Mouse (Mus musculus) right cerebral cortex, adult 18-20 months (tissue): Measurements from ENCODE around the gene Umod.

Experiments used
- DNase-seq: peaks from one replicate; pipeline ENCODE4 v3.0.0; 2022; ENCODE audit warnings: mixed read lengths

Umod gene

GRCm38 (mm10) chr7:119479256-119479655 lies at the start of gene Umod:
Umod (minus strand) TSS chr7:119479282.
- DNase-seq: no peak

GRCm38 (mm10) chr7:119528617-119529016 lies 49.5 kb upstream of the Umod start:
- no peak for DNase-seq

- no peak for DNase-seq
Measured at GRCm38 (mm10) chr7:119527548-119527947, 48.5 kb upstream of the Umod start.

GRCm38 (mm10) chr7:119527135-119527534 lies 48.1 kb upstream of the Umod start:
- DNase-seq: no peak

DNA sequence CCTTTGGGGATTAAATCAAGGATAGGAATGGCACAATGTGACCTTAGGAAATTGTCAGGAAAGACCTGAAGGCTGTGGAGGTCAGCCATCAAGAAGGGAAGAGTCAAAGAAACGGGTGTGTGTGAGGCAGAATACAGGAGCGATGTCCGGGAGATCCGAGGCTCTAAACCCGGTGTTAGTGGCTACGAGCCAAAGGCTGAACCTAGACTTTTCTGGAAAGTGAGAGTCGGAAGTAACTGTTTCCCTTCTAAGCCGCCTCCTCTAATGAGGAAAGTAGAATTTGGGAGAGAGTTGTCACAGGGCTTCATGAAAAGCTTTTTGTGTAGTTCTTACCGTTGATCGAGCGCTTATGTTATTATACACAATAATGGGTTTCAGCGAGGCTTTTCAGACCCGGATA lies 47.4 kb upstream of the Umod start:
- no peak for DNase-seq

GRCm38 (mm10) chr7:119525881-119526281 lies 46.8 kb upstream of the Umod start:
- peak; percentile 8 for DNase-seq

DNA sequence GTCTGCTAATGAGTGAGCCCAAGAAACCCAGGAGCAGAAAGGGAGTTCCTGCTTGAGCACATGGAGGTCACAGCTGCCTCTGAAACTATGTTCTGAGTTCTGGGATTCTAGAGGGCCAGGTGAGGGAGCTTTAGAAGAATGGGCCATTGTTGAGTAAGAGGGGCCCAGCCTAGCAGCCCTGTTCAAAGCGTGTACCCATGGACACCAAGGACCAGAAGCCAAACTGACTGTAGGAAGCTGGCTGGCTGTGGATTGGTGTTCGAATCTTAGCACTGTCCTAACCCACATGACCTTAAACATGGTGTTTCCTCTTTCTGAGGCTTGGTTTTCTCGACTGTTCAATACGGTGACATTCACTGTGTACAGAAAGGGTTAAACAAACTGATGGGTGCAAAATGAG lies 44.3 kb upstream of the Umod start, which contains the start of gene Pdilt:
Gene Pdilt, minus strand, starts transcription at position 101 of the 400 bp plus-strand sequence.
- no peak for DNase-seq

- DNase-seq: no peak
Measured at GRCm38 (mm10) chr7:119522385-119522784, 43.3 kb upstream of the Umod start.

GRCm38 (mm10) chr7:119521816-119522215 lies 42.7 kb upstream of the Umod start:
- no peak for DNase-seq

DNA sequence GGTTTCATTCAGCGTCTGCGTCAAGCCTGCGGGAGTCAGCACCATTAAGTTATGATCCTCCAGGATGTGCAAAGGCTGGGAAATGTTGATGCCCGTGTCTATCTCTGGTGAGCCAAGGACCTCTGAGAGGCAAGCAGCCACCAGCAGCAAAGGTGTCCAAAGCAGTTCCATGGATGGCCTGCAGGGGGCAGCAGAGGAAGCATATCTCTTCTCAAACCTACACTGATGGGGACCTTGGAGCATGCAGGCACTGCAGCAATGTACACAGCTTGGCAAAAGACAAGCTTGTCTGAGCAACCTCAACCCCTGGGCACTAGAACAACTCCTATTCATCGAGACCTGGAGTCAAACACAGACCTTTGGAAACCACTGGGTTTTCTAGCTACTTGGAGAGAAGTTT lies 40.6 kb upstream of the Umod start:
- peak; percentile 78 for DNase-seq

DNA sequence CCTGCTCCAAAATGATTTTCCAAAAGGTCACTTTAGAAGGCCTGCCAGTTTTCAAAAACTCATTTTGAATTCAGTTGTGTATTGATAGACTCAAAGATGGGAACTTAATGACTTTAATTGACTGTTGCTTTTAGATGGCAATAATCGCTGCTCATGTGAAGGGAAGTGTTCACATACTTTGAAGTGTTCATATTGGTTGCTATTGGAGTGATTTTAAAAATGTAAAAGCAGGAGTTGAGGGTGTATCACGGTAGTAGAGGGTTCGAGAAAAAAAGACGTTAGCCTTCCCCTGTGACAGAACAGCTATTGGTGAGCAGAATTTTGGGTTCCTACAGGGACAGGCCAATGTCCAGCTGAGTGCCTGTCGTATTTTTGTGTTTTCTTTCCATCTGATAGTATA lies 40.1 kb upstream of the Umod start, which contains the start of gene Acsm5:
Gene Acsm5, plus strand, starts transcription at position 301 of the 400 bp plus-strand sequence.
- no peak for DNase-seq

DNA sequence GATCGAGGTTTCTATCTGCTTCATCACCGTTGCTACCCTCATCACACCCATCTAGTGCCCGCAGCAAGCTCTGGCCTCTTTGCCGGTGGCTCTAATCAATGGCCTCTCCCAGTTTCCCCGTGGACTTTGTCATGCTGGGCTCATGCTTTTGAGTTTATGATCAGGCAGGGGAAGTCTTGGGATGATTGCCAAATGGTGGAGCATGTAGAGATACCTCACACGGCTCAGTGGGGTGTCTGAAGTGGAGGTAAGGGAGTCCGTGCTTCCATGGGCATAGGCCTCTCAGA lies 37.1 kb upstream of the Umod start:
- DNase-seq: no peak

- peak; percentile 15 for DNase-seq
Measured at GRCm38 (mm10) chr7:119515492-119516271, 36.6 kb upstream of the Umod start.

GRCm38 (mm10) chr7:119513056-119513455 lies 34.0 kb upstream of the Umod start:
- DNase-seq: peak; percentile 42

DNA sequence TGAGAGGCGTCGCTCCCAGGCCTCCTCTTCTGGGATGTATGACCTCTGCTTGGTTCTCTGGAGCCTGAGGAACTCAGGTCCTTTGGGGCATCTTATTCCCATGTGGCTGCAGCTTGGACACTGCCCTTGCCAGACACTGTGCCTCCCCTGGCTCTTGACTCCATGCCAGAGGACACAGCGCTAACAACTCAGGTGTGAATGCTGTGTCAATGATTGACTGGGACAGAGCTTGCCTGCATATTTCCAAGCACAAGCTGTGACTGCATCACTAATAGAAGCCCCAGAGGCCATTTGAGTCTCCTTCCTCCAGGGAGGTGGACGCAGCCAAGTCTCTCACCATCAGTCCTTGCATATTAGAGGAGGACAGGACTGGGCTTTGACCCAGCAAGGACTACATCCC lies 32.1 kb upstream of the Umod start:
- DNase-seq: no peak

GRCm38 (mm10) chr7:119490041-119490780 lies 11.1 kb upstream of the Umod start:
- peak; percentile 15 for DNase-seq

DNA sequence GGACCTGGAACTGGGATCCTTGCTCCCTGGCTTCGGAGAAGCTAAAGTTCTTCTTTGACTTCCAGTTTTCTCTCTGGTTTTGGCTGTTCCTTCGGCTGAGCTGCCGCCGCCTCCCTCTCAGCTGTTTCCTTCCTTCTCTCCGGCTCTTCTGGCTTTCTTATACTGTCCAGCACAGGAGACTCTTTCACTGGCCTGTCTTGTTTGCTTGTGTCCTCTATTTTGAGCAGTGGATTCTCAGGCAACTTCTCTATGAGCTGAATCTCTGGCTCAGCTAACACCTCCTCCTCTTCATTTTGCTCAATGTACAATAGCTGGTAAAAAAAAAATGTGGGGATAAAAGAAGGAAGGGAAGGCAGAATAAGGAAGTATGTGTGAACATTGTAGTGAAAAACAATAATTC lies 7.6 kb upstream of the Umod start:
- peak; percentile 16 for DNase-seq

GRCm38 (mm10) chr7:119484154-119484553 lies 5.1 kb upstream of the Umod start:
- no peak for DNase-seq

DNA sequence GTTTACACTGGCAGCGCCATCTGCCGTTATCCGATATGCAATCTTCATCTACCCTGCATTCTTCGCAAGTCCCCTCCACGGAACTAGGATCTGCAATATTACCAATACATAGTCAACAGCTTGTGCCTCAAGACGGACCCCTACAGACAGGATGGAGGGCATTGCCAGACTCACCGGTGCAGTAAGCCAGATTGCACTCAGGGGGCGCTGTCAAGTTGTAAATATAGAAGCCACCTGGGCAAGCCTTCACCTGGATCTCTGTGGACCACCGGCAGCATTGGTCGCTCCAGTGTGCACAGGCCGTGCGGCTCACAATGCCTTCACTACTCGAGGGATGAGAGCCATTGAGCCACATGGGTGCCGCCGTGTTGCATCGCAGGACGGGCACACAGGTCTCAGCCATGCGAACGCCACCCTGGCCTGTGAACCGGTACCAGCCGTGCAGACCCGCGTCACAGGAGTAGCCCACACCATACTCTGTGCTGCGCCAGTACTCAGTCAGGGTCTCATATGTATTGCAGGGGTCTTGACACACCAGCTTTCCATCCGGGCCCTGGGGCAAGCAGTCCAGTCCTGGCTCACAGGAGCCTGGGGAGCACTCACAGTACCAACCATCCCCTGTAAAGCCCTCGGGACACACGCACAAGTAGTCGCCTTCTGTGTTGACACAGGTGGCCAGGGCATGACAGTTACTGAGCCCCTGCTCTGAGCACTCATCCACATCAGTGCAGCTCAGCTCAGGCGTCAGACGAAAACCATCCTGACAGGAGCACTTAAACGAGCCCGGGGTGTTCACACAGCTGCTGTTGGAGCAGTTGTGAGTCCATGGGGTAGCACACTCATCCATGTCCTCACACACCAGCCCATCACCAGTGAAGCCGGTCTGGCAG lies 2.3 kb downstream of the Umod start:
- no peak for DNase-seq

GRCm38 (mm10) chr7:119459185-119459584 lies 19.9 kb downstream of the Umod start, which contains the start of gene Gp2:
Gp2 (minus strand) TSS chr7:119459285.
- DNase-seq: no peak

DNA sequence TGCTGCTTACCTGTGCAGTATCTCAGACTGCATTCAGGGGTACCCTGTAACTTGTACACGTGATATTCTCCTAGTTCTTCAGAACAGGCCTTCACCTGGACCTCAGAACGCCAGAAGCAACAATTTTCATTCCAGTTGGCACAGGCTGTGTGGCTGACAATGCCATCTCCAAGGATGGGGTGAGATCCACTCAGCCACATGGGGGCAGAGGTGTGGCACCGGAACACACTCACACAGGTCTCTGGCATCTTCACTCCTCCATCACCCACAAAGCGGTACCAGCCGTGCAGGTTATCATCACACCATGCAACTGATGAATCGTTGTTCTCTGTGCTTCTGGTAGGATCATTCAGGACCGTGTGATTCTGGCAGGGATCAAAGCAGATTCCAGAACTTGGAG lies 24.9 kb downstream of the Umod start:
- no peak for DNase-seq

- peak; percentile 3 for DNase-seq
Measured at GRCm38 (mm10) chr7:119443849-119444248, 35.2 kb downstream of the Umod start.

GRCm38 (mm10) chr7:119441938-119442337 lies 37.1 kb downstream of the Umod start:
- no peak for DNase-seq
